Mouse (Mus musculus) mesoderm, embryonic 11.5 days (tissue): ENCODE data around the gene Tbc1d17.
A peak's percentile ranks its signal among the peaks of the same experiment; 100 is the strongest.

Experiments
- DNase-seq: peaks from one replicate; pipeline ENCODE4 v3.0.0-alpha.2; 2012; ENCODE audit warnings: low read depth, low spot score

Gene Tbc1d17

DNA sequence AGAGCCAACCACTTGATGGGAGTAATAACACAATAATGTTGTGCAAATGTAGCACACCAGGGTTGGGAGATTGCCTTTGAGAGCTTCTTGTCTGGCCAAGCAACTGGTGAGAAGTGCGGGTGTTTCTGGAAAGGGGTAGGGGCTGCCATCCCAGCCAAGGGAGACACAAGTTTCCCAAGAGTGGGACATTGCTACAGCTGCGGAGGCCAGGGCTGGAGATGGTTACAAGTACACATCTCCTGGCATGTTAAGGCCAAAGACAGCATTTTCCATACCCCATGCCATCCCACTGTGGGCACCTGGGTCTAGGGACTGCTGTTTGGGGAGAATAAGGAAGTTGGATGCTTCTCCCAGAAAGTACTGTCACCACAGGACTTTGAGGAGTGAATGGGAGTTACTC is 4.2 kb upstream of the Tbc1d17 start:
- no peak for DNase-seq

GRCm38 (mm10) chr7:44852259-44853027 is 3.6 kb upstream of the Tbc1d17 start:
- DNase-seq, result no peak

- no peak for DNase-seq
Observed at GRCm38 (mm10) chr7:44851625-44852234, 2.9 kb upstream of the Tbc1d17 start.

DNA sequence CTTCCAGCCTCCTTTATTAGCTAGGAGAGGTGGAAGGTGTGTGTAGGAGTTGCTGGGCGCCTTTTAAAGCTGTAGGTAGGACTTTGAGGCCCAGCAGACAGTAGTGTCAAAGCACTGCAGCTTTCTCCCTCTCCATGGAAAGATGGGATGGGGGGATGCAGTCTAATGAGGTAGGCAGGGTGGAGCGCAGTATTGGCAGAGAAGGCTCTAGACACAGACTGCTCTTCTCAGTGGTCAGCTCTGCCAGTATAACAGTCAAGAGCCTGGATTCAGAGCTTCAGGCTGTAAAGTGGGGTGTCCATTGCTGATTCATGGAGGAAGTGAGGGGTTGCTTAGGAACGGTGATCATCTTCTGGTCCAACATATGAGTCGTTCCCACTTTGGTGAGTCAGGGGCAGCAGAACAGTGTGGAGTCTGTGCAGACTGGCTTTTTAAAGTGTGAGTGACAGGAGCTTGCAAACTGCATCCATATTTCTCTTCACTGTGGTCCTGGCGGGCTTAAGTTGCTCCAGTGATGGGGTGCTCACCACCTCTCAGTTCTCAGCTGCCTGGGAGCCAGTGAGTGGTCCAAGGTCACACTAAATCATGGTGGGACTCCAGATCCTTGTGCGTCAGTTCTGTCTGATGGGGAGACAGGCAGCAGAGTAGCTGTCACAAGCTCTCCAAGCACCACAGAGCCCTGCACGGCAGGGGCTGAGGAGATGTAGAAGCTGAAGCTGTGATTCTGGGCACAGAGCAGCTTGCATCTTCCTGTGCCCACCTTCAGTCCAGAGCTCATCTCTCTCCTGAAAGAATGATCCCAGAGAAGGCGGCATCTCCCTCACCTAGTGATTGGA is 2.1 kb upstream of the Tbc1d17 start:
- DNase-seq, result no peak

DNA sequence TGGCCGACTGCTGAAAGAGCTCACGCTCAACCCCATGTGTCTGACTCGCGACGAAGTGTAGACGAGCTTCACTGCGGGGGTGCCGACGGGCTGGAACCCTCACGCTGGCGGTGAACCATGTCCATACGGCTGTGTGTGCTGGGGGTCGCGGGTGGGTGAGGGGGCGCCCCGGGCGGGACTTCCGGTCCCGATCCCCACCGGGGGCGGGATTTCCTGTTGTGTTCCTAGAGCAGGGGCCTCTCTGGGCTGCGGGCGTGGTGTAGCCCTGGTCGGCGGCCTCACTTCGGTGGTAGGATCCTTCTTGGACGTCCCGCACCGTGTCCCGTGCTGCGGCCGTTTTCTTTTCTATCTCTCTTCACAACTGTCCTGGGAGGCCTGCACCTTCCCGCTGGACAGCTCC is 1.3 kb upstream of the Tbc1d17 start:
- DNase-seq, result peak; percentile 84

- DNase-seq, result peak; percentile 91
Observed at GRCm38 (mm10) chr7:44849416-44850111, 685 bp upstream of the Tbc1d17 start.

DNA sequence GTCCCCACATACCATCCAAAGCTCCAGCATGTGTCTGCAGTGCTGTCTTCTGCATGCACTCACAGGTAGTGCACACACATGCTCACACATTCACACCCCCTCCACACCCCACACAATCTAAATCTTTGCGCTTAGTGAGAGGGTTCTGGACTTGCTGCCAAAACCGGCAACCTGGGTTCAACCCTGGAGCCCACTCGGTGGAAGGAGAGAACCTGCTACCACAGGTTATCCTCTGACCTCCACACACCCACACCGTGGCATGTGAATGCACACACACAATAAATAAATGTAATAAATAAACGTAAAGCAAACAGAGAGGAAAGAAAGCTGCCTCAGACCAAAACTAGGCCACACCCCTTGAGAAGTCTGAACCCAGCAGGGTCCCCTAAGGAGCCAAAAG is 1.1 kb downstream of the Tbc1d17 start:
- no peak for DNase-seq

- DNase-seq, result no peak
Observed at GRCm38 (mm10) chr7:44846804-44847203, 2.1 kb downstream of the Tbc1d17 start.

DNA sequence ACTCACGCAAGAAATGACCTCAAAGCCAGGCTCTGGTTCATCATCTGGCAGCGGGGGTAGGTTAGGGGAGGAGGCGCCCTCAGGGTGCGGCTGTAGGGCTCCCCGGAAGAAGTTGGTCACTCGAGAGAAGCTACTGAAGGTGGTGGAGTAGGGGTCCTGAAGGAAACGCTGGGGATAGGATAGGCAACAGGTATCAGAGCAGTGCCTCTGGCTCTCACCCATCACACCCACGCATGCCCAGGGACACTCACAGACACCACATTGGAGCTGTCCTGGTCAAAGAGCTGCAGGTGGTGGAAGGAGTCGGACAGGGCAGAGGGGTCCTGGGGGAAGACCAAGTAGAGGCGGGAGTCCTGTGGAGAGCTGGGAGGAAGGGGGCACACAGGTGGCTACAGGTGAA is 3.9 kb downstream of the Tbc1d17 start:
- no peak for DNase-seq

DNA sequence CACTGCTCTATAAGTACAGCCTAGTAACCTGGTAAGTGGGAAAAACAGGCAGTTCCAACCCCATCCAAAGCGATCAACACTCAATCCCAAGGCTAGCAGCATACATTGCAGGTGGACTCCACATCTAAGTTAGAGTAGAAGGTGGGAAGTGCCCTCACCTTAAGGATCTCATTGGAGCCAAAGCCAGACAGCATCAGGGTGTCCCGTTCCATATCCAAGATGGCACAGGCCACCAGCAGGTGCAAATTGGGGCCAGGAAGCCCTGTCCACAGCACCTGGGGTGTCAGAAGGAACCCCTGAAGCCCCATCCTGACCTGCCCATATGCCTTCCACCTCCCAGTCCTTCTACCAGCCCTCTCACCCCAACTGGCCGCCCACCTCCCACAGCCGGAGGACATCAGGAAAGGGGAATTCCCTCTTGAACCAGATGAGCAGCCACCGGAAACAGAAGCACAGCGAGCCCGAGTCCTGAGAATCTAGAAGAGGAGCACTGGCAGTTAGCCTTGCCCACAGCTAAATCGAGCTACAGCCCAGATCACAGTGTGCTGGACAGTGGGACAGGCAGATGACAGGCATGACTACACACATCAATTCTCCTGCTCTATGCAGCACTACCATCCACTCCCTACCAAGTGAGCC is 6.9 kb downstream of the Tbc1d17 start:
- no peak for DNase-seq

DNA sequence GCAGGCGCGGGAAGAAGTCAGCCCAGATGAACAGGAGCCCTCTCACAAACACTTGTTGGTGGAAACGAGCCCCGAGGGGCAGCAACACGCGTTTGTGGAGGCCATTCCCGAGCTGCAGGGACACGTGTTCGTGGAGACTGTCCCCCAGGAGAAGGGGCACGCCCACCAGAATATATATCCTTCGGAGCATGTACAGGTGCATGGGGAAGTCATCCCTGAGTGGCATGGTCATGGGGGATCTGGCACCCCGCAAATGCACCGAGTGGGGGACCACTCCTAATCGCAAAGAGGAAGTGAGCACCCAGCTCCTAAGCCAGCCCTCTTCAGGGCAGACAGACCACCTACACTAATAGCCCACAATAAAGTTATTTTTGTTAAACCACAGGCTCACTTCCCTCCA is 8.5 kb downstream of the Tbc1d17 start:
- DNase-seq, result no peak

GRCm38 (mm10) chr7:44839491-44840191 is 9.2 kb downstream of the Tbc1d17 start:
- peak; percentile 41 for DNase-seq

DNA sequence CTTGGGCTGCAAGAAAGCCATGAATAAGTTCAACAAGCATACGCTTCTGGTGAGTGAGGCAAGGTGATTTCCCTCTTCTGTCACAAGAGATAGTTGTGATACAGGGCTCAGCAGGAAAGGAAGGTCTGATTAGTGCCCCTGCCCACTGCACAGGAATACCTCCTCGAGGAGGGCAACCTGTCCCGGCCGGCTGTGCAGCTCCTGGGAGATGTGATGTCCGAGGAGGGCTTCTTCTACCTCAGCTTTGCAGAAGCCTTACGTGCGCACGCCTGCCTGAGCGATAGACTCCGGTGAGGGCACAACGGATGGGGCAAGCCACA is 9.7 kb downstream of the Tbc1d17 start:
- DNase-seq, result no peak

GRCm38 (mm10) chr7:44838073-44838472 is 10.8 kb downstream of the Tbc1d17 start:
- DNase-seq, result no peak

DNA sequence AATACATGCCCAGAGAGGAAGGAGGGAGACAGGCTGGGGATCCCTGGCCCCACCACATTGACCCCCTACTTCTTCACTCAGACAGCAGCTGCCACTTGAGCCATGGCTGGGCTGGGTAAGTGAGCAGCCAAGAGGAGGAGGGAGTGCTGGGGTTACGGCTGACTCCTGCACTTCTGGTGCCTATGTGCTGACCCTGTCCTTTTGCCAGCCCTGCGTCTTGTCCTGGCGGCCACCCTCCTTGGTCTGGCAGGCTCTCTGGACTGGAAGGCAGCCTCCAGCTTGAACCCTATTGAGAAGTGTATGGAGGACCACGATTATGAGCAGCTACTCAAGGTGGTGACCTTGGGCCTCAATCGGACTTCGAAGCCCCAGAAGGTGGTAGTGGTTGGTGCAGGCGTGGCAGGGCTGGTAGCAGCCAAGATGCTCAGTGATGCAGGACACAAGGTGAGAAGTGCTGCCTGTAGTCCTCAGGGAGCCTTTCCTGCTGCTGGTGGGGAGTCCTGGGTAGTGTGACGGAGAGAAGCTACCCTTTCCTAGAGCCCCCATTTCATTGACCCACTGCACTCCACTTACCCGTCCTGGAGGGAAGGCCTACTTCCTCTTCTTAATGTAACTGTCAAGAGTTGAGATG is 12.3 kb downstream of the Tbc1d17 start:
- no peak for DNase-seq

DNA sequence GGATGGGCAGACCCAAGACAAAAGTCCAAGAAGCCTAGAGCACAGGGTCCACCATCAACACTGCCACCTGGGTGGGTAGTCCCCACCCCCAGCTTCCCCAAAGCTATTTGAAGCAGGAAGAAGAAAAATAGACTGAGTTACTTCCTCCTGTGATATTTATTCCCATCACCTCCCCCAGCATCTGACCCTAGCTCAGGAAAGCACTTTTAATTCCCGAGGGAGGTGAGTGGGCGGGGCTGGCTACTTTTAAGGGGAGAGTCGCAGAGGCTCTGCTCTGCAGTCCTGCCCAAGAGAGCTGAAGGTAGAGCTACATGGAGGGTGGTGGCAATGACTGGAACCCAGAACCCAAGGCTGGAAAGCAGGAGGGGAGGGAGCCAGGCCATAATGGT is 12.9 kb downstream of the Tbc1d17 start:
- no peak for DNase-seq

DNA sequence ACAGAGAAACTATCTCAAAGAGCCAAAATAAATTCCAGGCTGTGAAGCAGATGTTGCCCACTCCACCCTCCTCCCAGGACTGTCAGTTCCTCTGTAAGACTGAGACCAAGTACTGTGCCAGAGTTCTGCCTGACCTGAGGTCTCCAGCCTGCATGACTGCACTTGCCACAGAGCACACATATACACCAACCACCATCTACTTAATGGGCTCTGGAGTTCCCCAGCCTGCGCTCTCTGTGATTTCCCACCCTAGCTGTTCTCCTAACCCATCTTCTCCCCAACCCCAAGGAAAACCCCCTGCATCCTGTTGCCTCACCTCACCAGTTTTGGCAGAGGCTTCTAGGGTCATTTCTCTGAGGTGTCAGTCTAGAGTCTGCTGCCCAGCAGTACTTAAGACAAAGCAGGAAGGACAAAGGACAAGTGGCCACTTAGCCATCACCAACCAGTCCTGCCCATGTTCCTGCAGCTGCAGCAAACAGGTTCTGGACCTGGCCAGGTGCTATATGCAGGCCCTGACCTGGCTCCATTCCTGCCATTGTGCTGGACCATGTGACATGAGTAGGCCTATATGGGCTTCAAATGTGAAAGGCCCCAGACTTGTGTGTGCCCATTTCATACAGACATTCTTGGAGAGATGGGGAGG is 13.4 kb downstream of the Tbc1d17 start:
- DNase-seq, result no peak

DNA sequence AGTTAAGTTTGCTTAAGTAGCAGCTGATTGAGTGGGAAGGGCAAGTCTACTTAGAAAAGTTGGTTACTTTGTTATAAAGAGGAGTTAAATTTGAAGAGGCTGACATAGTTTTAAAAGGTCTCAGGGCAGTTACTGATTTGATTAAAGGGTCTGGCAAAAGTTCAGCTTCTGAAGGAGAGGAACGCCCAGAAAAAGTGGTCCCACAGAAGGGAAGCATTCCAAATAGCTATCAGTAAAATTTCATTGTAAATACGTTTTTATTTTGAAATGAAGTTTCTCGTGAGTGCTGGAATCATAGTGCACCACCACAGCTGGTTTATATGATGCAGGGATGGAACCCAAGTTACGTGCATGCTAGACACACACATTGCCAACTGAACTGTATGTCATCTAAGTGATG is 16.1 kb downstream of the Tbc1d17 start:
- DNase-seq, result no peak

- DNase-seq, result no peak
Observed at GRCm38 (mm10) chr7:44828706-44829105, 20.2 kb downstream of the Tbc1d17 start.

DNA sequence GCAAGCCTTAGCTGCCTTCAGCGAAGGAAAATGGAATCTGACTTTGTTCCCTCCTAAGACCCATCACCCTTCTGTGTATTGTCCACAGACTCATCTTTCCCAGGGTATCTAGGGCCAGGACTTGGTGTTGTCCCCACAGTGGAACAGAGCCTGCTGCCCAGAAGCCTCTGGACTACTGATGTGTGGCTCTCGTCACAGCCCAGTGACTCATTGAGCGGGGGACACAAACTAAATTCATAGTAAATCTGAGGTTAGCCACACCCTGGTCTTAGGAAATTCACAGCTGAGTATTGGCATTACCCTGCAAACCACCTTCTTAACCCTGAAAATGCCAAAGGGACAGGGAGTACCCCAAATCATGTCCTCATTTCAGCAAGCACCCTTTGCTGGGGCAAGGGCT is 22.1 kb downstream of the Tbc1d17 start:
- no peak for DNase-seq
